Mouse (Mus musculus) cortical plate, adult 2 months (tissue): Measurements from ENCODE around the gene Gm27021.

Experiments used
- CTCF ChIP-seq: fragments of 200-500 bp; IDR thresholded peaks from 2 replicates; pipeline ENCODE4 v1.5.1; 2011; ENCODE audit warnings: mild to moderate bottlenecking, control low read depth, low read length; ENCODE audit not compliant: insufficient read depth; ENCODE audit errors: extremely low read depth
- POLR2A ChIP-seq: fragments of 200-500 bp; IDR thresholded peaks from 2 replicates; pipeline ENCODE4 v1.6.1; 2011; ENCODE audit warnings: mild to moderate bottlenecking, low read length, control low read depth; ENCODE audit not compliant: insufficient read depth; ENCODE audit errors: extremely low read depth

DNA sequence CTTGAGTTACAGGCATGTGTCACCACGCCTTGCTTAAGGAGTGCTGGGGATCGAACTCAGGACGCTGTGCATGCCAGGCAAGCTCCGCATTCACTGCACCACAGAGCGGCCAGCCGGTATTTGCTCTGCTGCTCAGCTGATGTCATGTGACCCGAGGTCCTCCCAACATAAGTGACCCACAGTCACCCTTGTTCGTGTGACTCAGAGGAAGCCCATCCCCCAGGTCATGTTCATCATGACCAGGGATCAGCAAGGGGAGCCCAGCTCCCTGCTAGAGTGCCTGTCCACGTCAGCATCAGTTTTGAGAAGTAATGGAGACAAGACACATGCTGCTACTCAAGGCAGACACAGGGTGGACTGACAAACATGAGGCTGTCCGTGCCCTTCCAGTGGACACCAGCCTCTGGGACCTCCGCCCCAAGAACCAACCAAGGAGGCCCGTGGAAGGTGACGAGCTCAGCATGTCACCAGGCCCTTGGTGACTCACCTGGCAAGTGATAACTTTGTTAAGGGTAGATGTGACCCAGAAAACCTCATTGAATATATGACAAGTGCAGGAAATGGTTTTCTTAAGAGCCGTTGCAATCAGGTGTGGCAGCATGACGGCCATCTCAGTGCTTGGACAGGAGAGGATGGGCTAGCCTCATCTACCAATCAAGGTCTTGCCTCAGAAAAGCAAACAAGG is 48.3 kb upstream of the Gm27021 start:
- TF ChIP-seq CTCF (no peak), POLR2A (no peak)
